Mouse (Mus musculus): ENCODE data around the gene Fbxl18. TPM values are rescaled to one million over a fixed set of nuclear protein-coding genes. Genes with fewer than 3 reads are reported as not detected.

The Fbxl18 gene
- polyA plus RNA-seq, 1 experiment from 2014 or later, result 7.2 TPM

GRCm38 (mm10) chr5:142901846-142902505 lies 6.8 kb upstream of the Fbxl18 start:
- peak overlapping the region; percentile 56; the same call in 1 of the 2 replicates for H3K9ac ChIP-seq (ENCODE audit: low read length)

DNA sequence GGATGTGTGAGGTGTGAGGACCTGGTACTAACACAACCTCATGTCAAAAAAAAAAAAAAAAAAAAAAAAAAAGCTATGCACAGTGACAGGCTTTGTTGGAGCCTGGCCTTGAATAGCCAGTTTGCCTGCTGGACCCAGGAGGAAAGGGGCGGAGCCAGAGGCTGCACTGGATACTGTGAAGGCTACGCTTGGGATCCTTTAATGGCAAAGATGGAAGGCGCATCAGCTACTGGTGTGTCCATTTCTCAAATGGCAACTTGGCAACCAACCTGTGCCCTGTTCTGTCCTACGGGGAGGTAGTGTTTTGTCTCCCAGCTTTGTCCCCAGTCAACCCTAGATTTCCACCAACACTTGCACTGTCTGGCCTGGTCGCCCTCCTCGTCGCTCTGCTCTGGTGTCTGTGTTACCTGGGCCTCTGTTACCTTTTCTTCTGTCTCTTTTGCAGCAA lies 6.2 kb upstream of the Fbxl18 start:
- WGBS, result 69% methylated on average over 7 of the region's 7 CpGs
- peaks cover 78% of the 10 kb centered on the region for H3K36me3 ChIP-seq (ENCODE audit: control insufficient read depth, insufficient read depth, low read length)
- H3K4me1 ChIP-seq (ENCODE audit: control insufficient read depth in 2 of 2, insufficient read depth in 2 of 2, low read length in 2 of 2), result peaks cover 0 to 12% of the 10 kb centered on the region in 2 experiments; a peak in 2 of 4 replicates
- peak overlapping the region in 1 of 2 experiments; percentile 70; a peak in 2 of 4 replicates for H3K27ac ChIP-seq (replicated peaks in 1 of 2; ENCODE audit: control insufficient read depth in 1 of 2, insufficient read depth in 1 of 2, low read depth in 2 of 2, low read length in 2 of 2)
- H3K9me3 ChIP-seq (ENCODE audit: control insufficient read depth, low read length), result no peaks in the 10 kb centered on the region
- no peak overlapping the region for H3K4me3 ChIP-seq (ENCODE audit: control insufficient read depth in 1 of 2, insufficient read depth in 1 of 2, low read depth in 1 of 2, low read length in 2 of 2)
- H3K9ac ChIP-seq (ENCODE audit: low read length), result no peak overlapping the region
- ATAC-seq (ENCODE audit: insufficient number of reproducible peaks, insufficient read depth, low FRiP score, low read depth), result no peak
- no peak overlapping the region for H3K4me2 ChIP-seq (ENCODE audit: low read length)
- H3K27me3 ChIP-seq (ENCODE audit: control insufficient read depth, insufficient read depth, low read length), result no peaks in the 10 kb centered on the region

More at GRCm38 (mm10) chr5:142901846-142902505, 6.8 kb upstream of the Fbxl18 start:
- peak overlapping the region; percentile 50 to 70; a peak in 3 of 4 replicates for H3K27ac ChIP-seq (replicated peaks in 1 of 2; ENCODE audit: control insufficient read depth in 1 of 2, insufficient read depth in 1 of 2, low read depth in 2 of 2, low read length in 2 of 2)
- WGBS, result 43% methylated on average over 4 of the region's 4 CpGs
- H3K4me2 ChIP-seq (ENCODE audit: low read length), result no peak overlapping the region
- H3K27me3 ChIP-seq (ENCODE audit: control insufficient read depth, insufficient read depth, low read length), result no peaks in the 10 kb centered on the region
- H3K36me3 ChIP-seq (ENCODE audit: control insufficient read depth, insufficient read depth, low read length), result peaks cover 75% of the 10 kb centered on the region
- peaks cover 2 to 12% of the 10 kb centered on the region in 2 experiments for H3K4me1 ChIP-seq (ENCODE audit: control insufficient read depth in 2 of 2, insufficient read depth in 2 of 2, low read length in 2 of 2)
- no peaks in the 10 kb centered on the region for H3K9me3 ChIP-seq (ENCODE audit: control insufficient read depth, low read length)
- no peak overlapping the region for H3K4me3 ChIP-seq (ENCODE audit: control insufficient read depth in 1 of 2, insufficient read depth in 1 of 2, low read depth in 1 of 2, low read length in 2 of 2)
- ATAC-seq (ENCODE audit: insufficient number of reproducible peaks, insufficient read depth, low FRiP score, low read depth), result no peak

GRCm38 (mm10) chr5:142900651-142901050 lies 5.4 kb upstream of the Fbxl18 start:
- peaks cover 0 to 16% of the 10 kb centered on the region in 2 experiments; a peak in 3 of 4 replicates for H3K4me1 ChIP-seq (ENCODE audit: control insufficient read depth in 2 of 2, insufficient read depth in 2 of 2, low read length in 2 of 2)
- H3K27me3 ChIP-seq (ENCODE audit: control insufficient read depth, insufficient read depth, low read length), result no peaks in the 10 kb centered on the region
- H3K36me3 ChIP-seq (ENCODE audit: control insufficient read depth, insufficient read depth, low read length), result peaks cover 77% of the 10 kb centered on the region
- ATAC-seq (ENCODE audit: insufficient number of reproducible peaks, insufficient read depth, low FRiP score, low read depth), result no peak
- peak overlapping the region in 1 of 2 experiments; percentile 70; a peak in 1 of 4 replicates for H3K27ac ChIP-seq (replicated peaks in 1 of 2; ENCODE audit: control insufficient read depth in 1 of 2, insufficient read depth in 1 of 2, low read depth in 2 of 2, low read length in 2 of 2)
- no peak overlapping the region for H3K4me2 ChIP-seq (ENCODE audit: low read length)
- H3K9me3 ChIP-seq (ENCODE audit: control insufficient read depth, low read length), result no peaks in the 10 kb centered on the region
- 67% methylated on average over 7 of the region's 7 CpGs for WGBS
- no peak overlapping the region; the same call in 1 of the 2 replicates for H3K9ac ChIP-seq (ENCODE audit: low read length)
- H3K4me3 ChIP-seq (ENCODE audit: control insufficient read depth in 1 of 2, insufficient read depth in 1 of 2, low read depth in 1 of 2, low read length in 2 of 2), result no peak overlapping the region

GRCm38 (mm10) chr5:142899932-142900533 lies 4.8 kb upstream of the Fbxl18 start:
- Histone ChIP-seq H3K9ac (ENCODE audit: low read length) (no peak overlapping the region), H3K9me3 (ENCODE audit: control insufficient read depth, low read length) (no peaks in the 10 kb centered on the region), H3K36me3 (ENCODE audit: control insufficient read depth, insufficient read depth, low read length) (peaks cover 71% of the 10 kb centered on the region), H3K4me3 (ENCODE audit: control insufficient read depth in 1 of 2, insufficient read depth in 1 of 2, low read depth in 1 of 2, low read length in 2 of 2) (no peak overlapping the region), H3K27ac (replicated peaks in 1 of 2; ENCODE audit: control insufficient read depth in 1 of 2, insufficient read depth in 1 of 2, low read depth in 2 of 2, low read length in 2 of 2) (no peak overlapping the region), H3K4me1 (ENCODE audit: control insufficient read depth in 2 of 2, insufficient read depth in 2 of 2, low read length in 2 of 2) (peaks cover 0 to 16% of the 10 kb centered on the region in 2 experiments; a peak in 3 of 4 replicates), H3K4me2 (ENCODE audit: low read length) (no peak overlapping the region), H3K27me3 (ENCODE audit: control insufficient read depth, insufficient read depth, low read length) (no peaks in the 10 kb centered on the region)
- WGBS, result 73% methylated on average over 5 of the region's 5 CpGs
- no peak for ATAC-seq (ENCODE audit: insufficient number of reproducible peaks, insufficient read depth, low FRiP score, low read depth)

DNA sequence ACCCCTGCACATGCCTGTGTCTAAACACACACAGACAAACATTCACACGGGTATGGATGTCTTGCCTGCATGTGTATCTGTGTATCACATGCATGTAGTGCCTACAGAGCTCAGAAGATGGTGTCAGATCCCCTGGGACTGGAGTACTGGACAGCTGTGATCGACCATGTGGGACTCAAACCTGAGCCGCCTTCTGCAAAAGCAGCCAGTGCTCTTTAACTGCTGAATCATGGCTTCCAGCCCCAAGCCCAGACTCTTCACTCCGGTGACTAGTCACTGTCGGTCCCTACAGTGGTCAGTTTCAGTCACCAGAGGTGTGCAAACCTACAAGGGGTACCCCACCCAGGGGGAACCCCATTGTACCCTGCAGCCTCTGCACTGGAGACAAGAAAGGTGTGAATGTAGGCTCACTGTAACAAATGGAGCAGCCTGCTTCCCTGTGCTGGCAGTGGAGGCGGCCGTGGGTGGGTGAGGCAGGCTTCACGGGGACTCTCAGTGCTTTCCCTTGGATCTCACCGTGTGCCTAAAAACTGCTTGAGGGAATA lies 3.9 kb upstream of the Fbxl18 start:
- Histone ChIP-seq H3K9me3 (ENCODE audit: control insufficient read depth, low read length) (no peaks in the 10 kb centered on the region), H3K4me2 (ENCODE audit: low read length) (no peak overlapping the region), H3K4me3 (ENCODE audit: control insufficient read depth in 1 of 2, insufficient read depth in 1 of 2, low read depth in 1 of 2, low read length in 2 of 2) (no peak overlapping the region), H3K27ac (replicated peaks in 1 of 2; ENCODE audit: control insufficient read depth in 1 of 2, insufficient read depth in 1 of 2, low read depth in 2 of 2, low read length in 2 of 2) (no peak overlapping the region), H3K36me3 (ENCODE audit: control insufficient read depth, insufficient read depth, low read length) (peaks cover 62% of the 10 kb centered on the region), H3K9ac (ENCODE audit: low read length) (no peak overlapping the region), H3K4me1 (ENCODE audit: control insufficient read depth in 2 of 2, insufficient read depth in 2 of 2, low read length in 2 of 2) (peaks cover 5 to 14% of the 10 kb centered on the region in 2 experiments), H3K27me3 (ENCODE audit: control insufficient read depth, insufficient read depth, low read length) (no peaks in the 10 kb centered on the region)
- no peak for ATAC-seq (ENCODE audit: insufficient number of reproducible peaks, insufficient read depth, low FRiP score, low read depth)
- WGBS, result 77% methylated on average over 9 of the region's 9 CpGs

- no peak for ATAC-seq (ENCODE audit: insufficient number of reproducible peaks, insufficient read depth, low FRiP score, low read depth)
- Histone ChIP-seq H3K27me3 (ENCODE audit: control insufficient read depth, insufficient read depth, low read length) (no peaks in the 10 kb centered on the region), H3K4me1 (ENCODE audit: control insufficient read depth in 2 of 2, insufficient read depth in 2 of 2, low read length in 2 of 2) (peaks cover 7 to 16% of the 10 kb centered on the region in 2 experiments), H3K9ac (ENCODE audit: low read length) (no peak overlapping the region), H3K27ac (replicated peaks in 1 of 2; ENCODE audit: control insufficient read depth in 1 of 2, insufficient read depth in 1 of 2, low read depth in 2 of 2, low read length in 2 of 2) (no peak overlapping the region), H3K4me2 (ENCODE audit: low read length) (no peak overlapping the region), H3K9me3 (ENCODE audit: control insufficient read depth, low read length) (no peaks in the 10 kb centered on the region), H3K36me3 (ENCODE audit: control insufficient read depth, insufficient read depth, low read length) (peaks cover 54% of the 10 kb centered on the region), H3K4me3 (ENCODE audit: control insufficient read depth in 1 of 2, insufficient read depth in 1 of 2, low read depth in 1 of 2, low read length in 2 of 2) (no peak overlapping the region)
- WGBS, result 81% methylated on average over 4 of the region's 4 CpGs
Measured at GRCm38 (mm10) chr5:142898316-142898715, 3.1 kb upstream of the Fbxl18 start.

GRCm38 (mm10) chr5:142897568-142898248 lies 2.5 kb upstream of the Fbxl18 start:
- Histone ChIP-seq H3K36me3 (ENCODE audit: control insufficient read depth, insufficient read depth, low read length) (peaks cover 48% of the 10 kb centered on the region), H3K4me1 (ENCODE audit: control insufficient read depth in 2 of 2, insufficient read depth in 2 of 2, low read length in 2 of 2) (peaks cover 7 to 14% of the 10 kb centered on the region in 2 experiments), H3K4me2 (ENCODE audit: low read length) (no peak overlapping the region), H3K4me3 (ENCODE audit: control insufficient read depth in 1 of 2, insufficient read depth in 1 of 2, low read depth in 1 of 2, low read length in 2 of 2) (no peak overlapping the region), H3K9ac (ENCODE audit: low read length) (no peak overlapping the region), H3K27me3 (ENCODE audit: control insufficient read depth, insufficient read depth, low read length) (no peaks in the 10 kb centered on the region), H3K27ac (replicated peaks in 1 of 2; ENCODE audit: control insufficient read depth in 1 of 2, insufficient read depth in 1 of 2, low read depth in 2 of 2, low read length in 2 of 2) (no peak overlapping the region), H3K9me3 (ENCODE audit: control insufficient read depth, low read length) (no peaks in the 10 kb centered on the region)
- 87% methylated on average over 7 of the region's 7 CpGs for WGBS
- no peak for ATAC-seq (ENCODE audit: insufficient number of reproducible peaks, insufficient read depth, low FRiP score, low read depth)

All from heart, embryonic 14.5 days (tissue).